Mouse (Mus musculus): Measurements from ENCODE around the gene Nxpe5. TPM values are rescaled to one million over a fixed set of nuclear protein-coding genes. Genes with fewer than 3 reads are reported as not detected.
"Not testable (repeated sequence)": the region's sequence is repeated elsewhere in the genome, so short reads cannot be mapped to it uniquely, and the experiment has no call there.

Gene Nxpe5
- total RNA-seq (2021) (under 1 TPM; 0.29 to 0.66 TPM), polyA plus RNA-seq (2012; rRNA removed) (0.17 and 0.20 TPM in 2 replicates)
- long read RNA-seq: 0 reads

DNA sequence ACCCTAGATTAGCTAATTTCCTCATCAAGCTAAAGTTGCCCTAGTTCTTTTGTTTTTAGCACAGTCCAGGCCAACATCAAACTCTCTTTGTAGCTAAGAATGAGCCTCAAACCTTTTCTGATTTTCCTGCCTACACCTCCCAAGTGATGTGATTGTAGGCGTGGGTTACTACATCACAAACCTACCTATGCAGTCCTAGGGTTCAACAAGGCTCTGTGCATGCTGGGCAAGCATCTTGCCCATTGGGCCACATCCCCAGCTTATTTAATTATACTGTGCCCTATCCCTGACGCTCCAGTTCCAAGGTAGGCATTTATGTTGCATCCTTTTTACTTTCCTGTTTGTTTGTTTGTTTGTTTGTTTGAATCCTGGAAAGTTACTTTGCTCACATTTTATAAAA, at the start of gene Nxpe5:
Gene Nxpe5, plus strand, starts transcription at position 199 of the 400 bp plus-strand sequence.
- DNase-seq: no peak

DNA sequence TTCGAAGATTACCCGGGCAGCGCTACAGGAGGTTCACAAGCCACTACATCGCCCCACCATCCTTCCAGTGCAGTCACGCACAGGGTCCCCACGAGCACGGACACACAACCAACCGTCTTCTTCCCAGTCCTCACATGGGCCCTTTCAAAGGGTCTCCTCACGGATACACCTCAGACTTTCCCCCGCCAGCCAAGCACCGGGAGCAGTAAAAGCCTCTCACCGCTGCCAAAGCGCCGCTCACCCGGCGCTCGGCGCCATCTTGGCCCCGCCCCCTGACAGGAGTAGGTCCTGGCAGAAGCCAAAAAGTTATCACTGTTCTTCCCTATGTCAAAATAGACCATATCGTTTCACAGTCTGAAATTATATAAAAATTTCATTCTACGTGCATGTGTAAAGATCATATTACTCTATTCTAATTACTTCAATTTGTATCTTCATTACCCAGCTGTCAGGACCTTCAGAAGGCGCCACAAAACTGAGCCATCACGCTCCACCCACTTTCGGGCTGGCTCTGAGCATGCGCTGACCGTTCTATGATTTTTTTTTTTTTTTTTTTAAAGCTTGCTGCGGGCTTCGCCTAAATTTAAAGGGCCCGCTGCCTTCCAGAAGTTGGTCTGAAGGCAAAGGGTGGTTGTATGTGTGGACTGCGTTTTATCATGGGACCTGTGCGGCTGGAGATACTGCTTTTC, 38.6 kb upstream of the Nxpe5 start, which contains the start of the genes Taf6 and Cnpy4:
Gene Taf6, minus strand, starts transcription at position 502 of the 689 bp plus-strand sequence.
Gene Cnpy4, plus strand, starts transcription at position 536 of the 689 bp plus-strand sequence.
- DNase-seq: peak; percentile 86

DNA sequence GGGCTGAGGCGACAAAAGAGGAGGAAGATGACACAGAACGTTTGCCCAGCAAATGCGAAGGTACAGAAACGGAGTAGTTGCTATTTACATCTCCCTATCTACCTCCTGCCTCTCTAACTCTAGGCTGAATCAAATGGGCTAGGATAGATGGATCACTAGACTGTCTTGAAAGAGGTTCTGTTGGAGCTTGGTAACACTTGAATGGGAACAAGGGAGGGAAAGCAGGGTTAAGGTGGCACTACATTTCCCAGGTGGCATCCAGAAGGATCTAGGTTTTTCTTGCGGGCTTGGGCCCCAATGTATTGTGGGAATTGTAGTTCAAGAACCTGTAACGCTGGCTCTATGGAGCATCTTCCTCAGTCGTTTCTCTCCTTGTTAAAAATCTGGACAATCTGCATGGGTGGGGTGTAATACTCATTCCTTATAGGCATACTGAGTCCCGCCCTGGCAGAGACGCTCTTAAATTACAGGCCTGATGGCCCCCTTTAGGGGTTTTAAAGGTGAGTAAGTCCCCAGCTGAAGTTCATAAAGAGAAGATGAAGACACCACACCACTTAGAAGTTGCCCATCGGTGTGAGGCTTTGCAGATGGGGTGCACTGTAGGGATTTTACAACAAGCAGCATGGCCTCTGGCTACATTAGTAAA, 37.9 kb upstream of the Nxpe5 start:
- DNase-seq: peak; percentile 83

DNA sequence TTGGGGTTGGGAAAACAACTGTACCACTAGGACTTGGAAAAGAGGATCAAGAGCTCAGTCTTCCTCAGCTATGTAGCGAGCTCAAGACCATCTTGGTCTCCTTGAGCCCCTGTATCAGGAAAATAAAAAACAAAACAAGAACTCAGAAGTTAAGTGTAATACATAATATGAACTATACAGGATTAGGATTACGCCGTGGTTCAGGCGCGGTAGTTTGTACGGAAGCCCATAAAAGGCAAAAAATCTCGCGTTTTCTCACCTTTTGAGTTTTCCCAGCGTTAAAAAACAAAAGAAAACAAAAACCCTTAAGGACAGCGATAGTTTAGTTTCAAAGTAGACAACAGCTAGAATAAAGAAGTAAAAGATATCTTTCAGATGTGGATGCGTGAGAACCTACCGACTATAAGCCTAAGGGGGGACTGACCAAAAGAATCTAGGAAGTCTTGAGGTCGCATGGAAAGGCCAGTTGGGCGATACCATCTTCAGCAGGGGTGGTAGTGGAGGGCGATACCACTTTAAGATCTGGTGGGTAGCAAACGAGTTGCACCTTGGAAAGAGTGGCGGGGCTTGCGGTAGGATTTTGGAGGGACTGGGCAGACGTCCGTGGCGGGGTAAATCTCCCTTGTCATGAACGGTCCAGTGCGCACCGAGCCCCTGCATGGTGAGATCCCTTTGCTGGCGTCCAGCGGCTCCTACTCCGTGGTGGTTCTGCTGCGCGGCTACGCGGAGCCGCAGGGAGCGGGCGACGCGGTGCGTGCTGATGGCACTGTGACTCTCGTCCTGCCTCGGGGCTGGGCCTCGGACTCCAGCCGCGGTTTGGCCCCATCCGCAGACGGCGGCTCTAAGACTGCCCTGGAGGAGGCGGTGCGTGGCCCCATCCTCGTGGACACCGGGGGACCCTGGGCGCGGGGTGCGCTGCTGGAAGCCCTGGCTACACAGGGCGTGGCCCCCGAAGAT, 31.6 kb upstream of the Nxpe5 start, which contains the start of gene Mblac1:
Gene Mblac1, plus strand, starts transcription at position 544 of the 957 bp plus-strand sequence.
- peak; percentile 91 for DNase-seq

DNA sequence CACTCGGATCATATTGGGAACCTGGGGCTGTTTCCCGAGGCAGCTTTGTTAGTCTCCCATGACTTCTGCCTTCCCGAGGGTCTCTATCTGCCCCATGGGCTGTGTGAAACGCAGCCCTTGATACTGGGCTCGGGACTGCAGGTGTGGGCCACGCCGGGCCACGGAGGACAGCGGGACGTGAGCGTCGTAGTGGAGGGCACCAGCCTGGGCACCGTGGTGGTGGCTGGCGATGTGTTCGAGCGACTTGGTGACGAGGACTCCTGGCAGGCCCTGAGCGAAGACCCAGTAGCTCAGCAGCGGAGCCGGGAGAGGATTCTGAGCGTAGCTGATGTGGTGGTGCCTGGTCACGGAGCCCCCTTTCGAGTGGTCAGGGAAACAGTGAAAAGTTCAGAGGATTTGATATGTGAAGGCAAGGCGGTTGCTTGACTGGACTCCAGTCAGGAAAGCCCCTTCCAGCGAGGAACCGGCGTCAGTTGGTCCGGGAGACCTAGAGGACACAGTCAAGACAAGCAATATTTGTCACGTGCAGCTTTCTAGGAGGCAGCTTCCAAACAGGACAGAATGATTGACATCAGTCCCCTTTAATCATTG, 30.8 kb upstream of the Nxpe5 start:
- DNase-seq: no peak

DNA sequence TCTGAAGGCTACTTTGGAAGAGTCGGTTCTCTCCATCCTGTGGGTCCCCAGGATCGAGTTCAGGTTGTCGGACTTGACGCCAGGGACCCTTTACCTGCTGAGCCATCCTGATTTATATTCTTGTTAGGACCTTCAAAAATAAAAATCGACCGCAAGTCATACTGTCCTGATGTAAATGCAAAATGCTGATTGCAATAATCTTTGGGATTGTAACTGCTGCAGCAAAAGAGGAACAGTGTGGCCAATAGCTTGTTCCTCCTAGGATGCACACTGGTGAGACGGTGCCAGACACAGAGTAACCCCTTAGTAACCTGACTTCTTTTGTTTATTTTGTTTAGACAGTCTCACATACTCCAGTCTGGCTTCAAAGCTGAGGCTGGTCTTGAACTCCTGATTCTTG, 30.2 kb upstream of the Nxpe5 start:
- DNase-seq: no peak

DNA sequence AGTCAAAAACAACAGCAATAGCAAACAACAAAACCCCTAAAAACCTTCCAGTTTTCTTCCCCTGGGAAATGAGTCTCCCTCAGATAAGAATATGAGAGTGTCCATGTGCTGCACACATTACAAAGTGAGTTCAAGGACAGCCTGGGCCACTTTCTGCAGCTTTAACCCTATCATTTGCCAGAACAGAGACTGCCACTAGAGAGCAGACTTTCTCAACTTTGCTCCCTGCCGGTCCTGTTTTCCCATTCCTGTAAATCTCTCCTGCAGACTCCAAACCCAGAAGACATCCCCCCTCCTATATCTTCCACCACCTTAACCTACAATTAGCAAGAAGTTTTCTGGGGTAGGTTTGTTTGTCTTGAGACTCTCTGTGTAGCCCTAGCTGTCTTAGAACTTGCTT, 26.1 kb upstream of the Nxpe5 start:
- DNase-seq: peak; percentile 69

DNA sequence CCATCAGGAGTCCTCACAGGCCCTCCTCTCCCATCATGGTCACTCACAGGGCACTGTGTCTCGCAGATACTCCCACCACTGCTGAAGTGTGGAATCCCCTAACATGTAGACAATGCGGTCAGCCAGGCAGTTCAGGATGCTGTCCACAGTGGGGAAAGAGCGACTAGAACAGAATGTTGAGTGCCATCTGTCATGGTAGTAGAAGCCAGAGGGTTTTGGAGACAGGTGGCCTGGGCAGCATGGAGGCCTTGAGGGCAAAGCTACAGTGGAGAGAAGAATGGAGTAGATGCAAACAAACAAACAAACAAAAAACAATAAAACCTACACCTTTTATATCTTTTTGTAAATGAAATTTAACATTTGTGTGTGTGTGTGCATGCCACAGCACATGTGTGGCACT, 23.6 kb upstream of the Nxpe5 start:
- no peak for DNase-seq

DNA sequence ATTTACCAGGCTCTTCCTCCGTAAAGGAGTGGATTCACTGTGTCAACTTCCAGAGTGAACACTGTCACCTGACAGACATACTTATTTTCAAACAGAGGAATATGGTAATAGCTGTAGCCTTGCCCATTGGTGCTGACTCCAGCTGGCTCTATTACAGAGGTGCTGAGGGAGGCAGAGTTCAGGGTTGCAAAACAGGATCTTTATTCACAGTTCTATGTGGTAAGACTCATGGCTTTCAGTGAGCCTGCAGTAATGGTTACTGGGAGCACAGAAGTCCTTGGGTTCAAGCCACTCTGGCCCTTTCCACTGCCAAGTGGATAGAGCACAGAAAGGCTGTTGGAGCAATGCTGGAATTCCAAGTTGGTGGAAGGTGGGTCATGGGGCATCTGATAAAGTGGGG, 18.4 kb upstream of the Nxpe5 start:
- peak; percentile 45 for DNase-seq

DNA sequence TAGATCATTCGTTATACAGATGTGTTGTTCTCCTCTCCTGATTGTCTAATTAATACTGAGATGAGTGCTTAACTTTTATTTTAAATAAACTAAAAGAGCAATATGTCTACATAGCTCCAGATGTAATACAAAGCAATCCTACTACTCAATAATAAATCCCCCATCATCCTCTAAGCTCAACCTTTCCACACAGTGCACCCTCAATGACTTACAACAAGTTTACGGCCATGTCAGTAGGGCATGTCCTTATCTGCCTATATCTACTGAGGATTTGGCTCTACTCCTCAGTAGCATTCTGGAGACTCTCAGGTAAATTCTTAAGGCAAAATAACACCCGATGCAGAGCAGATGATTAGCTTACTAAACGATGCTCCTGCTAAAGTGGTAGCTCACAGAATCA, 17.8 kb upstream of the Nxpe5 start:
- DNase-seq: no peak

DNA sequence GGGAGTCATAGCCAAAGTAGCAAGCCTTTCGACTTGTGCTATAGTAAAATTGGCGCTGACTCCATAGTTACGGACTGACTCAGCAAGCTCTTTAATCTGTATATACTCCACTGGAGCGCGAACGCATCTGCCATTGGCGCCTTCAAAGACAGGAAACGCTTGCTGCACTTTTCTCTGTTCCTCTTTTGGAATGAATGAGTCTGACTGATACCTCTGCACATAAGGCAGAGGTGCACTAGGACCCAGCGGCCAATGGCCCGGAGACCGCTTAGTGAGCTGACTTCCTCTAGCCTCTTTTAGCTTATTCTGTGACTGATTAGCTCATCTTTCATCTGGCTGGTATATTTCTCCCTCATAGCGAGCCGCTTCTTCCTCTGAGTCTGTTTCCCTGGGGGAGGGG, 9.1 kb upstream of the Nxpe5 start:
- DNase-seq: not testable (repeated sequence)

DNA sequence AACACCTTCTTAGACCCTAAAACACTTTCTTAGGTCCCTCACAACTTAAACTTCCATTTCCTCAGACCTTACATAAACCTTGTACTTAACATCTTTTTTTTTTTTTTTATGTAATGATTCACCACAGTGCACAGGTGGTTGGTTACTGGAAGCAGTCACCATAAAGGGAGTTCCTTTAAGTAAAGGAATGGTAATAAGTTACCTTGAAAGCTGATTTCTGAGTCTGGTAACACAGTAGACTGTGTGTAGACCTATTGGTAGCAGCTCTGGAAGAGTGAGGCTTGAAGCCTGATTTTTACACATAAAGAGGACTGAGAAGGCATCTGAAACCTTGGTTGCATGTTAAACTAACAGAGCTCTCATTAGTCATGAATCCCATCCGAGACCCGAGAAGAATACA, 5.8 kb upstream of the Nxpe5 start:
- DNase-seq: no peak

DNA sequence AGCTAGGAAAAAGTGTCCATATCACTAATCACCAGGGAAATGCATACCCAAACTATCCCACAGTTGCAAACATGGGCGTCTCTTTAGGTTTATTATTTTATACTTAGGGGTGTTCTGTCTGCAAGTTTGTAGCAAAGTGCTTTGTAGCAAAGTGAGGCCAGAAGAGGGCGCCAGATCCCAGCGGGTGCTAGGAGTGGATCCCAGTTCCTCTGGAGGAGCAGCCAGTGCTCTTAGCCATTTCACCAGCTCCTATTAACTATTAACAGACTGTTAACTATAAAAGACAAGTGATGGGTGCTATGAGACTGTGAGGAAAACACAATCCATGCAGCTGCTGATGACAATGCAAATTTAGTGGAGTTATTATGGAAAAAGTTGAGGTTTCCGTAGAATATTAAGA, 3.6 kb upstream of the Nxpe5 start:
- DNase-seq: peak; percentile 89

DNA sequence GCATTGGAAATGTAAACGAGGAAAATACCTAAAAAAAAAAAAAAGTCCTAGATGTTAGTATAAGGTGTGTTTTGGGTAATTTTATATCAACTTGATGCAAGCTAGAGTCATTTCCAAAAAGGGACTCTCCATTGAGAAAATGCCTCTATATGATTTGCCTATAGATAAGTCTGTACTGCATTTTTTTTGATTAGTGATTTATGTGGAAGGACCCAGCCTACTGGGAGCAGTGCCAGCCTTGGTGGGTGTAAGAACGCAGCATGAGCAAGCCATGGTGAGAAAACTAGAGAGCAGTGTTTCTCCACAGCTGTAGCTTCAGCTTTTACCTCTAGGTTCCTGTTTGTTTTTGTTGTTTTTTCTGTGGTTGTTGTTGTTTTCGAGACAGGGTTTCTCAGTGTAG, 2.4 kb upstream of the Nxpe5 start:
- DNase-seq: no peak

DNA sequence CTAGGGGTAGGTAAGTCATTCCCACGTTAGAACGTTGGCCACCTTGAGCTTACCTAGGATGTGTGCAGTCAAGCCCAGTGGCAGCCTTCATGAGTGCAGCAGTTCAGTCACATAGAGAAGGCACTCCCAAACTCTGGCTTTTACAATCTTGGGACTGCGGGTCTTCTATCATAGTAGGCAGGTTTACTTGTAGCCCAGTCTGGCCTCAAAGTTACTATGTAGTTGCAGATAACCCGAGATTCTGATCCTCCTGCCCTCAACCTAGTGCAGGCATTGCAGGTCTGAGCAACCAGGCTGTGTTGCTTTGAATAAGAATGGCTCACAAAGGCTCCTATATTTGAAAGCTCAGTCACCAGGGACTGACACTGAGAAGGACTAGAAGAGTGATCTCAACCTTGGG, 793 bp downstream of the Nxpe5 start:
- DNase-seq: no peak

DNA sequence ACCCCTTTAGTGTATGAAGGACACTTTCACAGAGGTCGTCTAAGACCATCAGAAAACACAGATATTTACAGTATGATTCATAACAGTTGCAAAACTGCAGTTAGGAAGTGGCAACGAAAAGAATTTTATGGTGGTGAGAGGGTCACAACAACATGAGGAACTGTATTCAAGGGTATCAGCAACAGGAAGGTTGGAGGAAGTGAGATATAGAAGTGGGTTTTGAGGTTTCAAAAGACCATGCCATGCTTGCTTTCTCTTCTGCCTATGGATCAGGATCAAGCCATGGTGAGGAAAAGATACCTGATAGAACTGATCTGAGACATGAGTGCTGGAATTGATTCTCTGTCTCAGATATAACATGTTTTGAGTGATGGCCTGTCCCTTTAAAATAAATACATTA, 1.7 kb downstream of the Nxpe5 start:
- DNase-seq: no peak

DNA sequence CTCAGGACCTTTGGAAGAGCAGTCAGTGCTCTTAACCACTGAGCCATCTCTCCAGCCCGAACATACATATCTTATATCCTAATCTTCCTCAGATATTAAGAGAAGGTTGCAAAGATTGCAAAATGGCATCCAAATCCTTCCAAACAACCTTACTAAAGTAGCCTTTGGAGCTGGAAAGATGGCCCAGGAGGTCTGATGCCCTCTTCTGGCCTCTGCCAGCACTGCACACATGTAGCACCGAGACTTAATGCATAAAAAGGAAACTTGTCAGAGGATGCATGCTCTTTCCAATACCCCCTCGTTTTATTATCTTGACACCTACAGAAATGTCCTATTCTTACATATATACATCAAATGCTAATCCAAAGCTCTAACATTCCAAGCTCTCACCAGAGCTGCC, 2.3 kb downstream of the Nxpe5 start:
- DNase-seq: peak; percentile 19

DNA sequence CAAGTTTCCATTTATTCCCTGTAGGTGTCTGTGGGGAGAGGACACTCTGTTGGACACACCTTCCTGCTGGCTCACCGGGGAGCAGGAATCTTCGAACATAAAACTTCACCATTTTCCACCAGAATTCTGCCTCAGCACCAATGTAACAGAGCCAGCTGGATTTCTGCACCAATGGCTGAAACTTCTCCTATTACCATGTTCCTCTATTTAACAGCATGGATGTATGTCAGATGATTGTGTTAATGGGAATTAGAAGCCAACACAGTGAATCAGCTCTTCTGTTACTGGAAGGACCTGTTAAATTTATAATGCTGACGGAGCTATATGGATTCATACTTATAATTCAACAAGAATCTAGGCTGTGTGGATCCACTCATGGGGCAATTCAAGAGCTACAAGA, 3.8 kb downstream of the Nxpe5 start:
- DNase-seq: no peak

DNA sequence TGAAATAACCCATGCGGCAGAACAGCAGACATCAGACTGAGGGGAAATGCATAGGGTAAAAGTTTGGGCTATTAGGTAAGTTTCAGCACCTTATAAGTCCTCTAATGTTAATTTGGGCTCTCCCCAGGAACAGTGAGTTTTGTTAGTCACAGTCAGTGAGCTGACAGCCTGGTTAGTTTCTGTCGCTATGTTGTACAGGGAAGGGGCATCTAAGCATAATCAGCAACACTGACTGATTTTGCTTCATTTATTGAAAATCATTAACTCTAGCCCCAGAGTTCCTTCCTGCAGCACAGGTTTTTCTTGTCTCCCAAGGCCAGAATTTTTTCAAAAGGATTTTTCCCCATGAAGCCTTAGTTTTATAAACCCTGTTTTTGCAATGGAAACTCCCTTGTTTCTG, 8.1 kb downstream of the Nxpe5 start:
- no peak for DNase-seq

DNA sequence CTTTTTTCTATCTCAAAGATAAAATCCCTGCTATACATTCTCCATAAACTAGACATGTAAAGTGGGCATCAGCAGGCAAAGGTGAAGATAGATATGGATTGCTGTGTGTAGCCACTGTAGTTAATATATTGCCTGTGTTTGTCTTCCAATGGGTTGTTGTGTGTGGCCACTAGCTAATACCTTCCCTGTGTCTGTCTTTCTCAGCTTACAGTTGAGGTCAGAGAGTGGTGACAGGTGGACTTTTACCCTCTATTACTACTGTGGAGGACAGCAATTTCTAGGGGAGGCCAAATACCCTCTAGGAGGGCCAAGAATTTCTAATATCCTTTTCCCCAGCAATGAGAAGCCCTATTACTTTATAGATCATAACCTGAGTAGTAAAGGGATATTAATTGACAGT, 8.5 kb downstream of the Nxpe5 start:
- DNase-seq: no peak

DNA sequence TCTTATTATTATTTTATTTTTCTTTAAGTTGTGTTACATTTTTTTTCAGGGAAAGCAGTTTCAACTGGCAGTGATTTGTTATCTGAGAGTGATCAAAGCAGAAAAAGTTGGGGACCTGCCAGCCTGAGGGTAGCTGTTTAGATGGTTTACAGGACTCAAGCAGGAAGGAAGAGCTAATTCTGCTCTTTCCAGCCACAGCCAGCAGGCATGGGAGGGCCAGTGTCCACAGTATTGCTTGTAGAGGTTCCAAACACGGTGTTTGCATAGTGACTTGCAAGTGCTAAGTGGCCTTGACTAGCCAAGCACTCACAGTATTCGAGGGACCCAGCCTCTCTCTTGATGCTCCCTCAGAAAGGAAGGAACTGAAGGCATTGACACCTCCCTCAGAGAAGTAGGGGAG, 15.8 kb downstream of the Nxpe5 start:
- DNase-seq: peak; percentile 50

DNA sequence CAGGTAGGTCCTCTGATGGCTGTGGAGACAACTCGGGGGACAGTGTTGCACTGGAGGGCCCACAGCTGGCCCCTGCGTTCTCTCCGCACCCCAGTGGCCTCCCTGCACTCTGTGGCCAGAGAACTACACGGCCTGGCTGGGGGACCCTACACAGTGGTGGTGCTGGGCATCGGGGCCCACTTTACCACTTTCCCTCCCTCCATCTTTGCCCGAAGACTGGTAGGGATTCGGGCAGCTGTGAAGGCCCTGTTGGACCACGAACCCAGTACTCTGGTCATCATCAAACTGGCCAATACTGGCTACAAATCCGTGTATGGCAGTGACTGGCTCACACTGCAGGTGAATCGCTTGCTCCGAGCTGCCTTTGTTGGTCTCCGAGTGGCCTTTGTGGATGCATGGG, 25.4 kb downstream of the Nxpe5 start:
- no peak for DNase-seq

Measured in adrenal gland, adult 2 months (tissue).